Comparison of ENCODE assay signal across 19 mouse cellular contexts in genomic region chr7:101361021-101361420, GRCm38 (mm10). TPM values are rescaled to one million over a fixed set of nuclear protein-coding genes. Genes with fewer than 3 reads are reported as not detected.
DNase-seq lines count a peak whose midpoint lies in the region; ATAC-seq and TF ChIP-seq lines count a peak whose summit lies in the region.
"Had no signal": no experiment of that assay in that cellular context is flagged by ENCODE, and none has a peak within 500 bp of the region (broad histone marks: within the 10 kb centered on the region; RNA-seq: fewer than 3 reads in every experiment).

No protein-coding gene starts in this region.

- no peak overlapping the region for H3K9ac ChIP-seq in liver, embryonic 16.5 days (ENCODE audit: low read depth, low read length)
- no peak overlapping the region for H3K9ac ChIP-seq in MEL (ENCODE audit: control insufficient read depth, low read depth, low read length, poor library complexity, severe bottlenecking)
- H3K9ac ChIP-seq: midbrain, embryonic 15.5 days had no signal

- TF ChIP-seq POLR2A in MEL (IDR thresholded peaks at IDR 0.05; ENCODE audit: control insufficient read depth in 1 of 2, insufficient read depth in 1 of 2, low read depth in 1 of 2, low read length in 2 of 2, poor library complexity in 1 of 2), result no peak

- peaks cover 16% of the 10 kb centered on the region for H3K4me1 ChIP-seq in liver, embryonic 16.5 days (ENCODE audit: control insufficient read depth, low read depth, low read length)
- H3K4me1 ChIP-seq in MEL (ENCODE audit: control insufficient read depth in 1 of 2, insufficient read depth in 2 of 2, low read length in 2 of 2), result peaks cover 16 to 38% of the 10 kb centered on the region in 2 experiments
- peaks cover 17% of the 10 kb centered on the region for H3K4me1 ChIP-seq in embryonic facial prominence, embryonic 10.5 days
- H3K4me1 ChIP-seq: midbrain, embryonic 15.5 days had no signal

- DNase-seq in liver (no peak), MEL (ENCODE audit: low read depth, low spot score) (peak; percentile 34)
- DNase-seq in embryonic facial prominence, embryonic 10.5 days (ENCODE audit: low spot score), result no peak
- DNase-seq in heart, adult 18-20 months, result no peak
- DNase-seq in adrenal gland, adult 2 months, result no peak
- DNase-seq in c-Kit-positive CD71-positive TER-119-positive erythroid progenitor cells, embryonic 14.5 days (ENCODE audit: low spot score), result no peak
- DNase-seq: adrenal gland, postnatal 10 days; cerebellum, adult 11-12 months; cerebellum, postnatal 36 days; lung, adult 18-20 months; thymus, postnatal 36 days had no signal

- no peaks in the 10 kb centered on the region for H3K36me3 ChIP-seq in liver, embryonic 16.5 days (ENCODE audit: control insufficient read depth, insufficient read depth)
- peaks cover 0 to 22% of the 10 kb centered on the region in 2 experiments; a peak in 2 of 4 replicates for H3K36me3 ChIP-seq in MEL (ENCODE audit: control insufficient read depth in 1 of 2, insufficient read depth in 2 of 2, low read length in 2 of 2)
- no peaks in the 10 kb centered on the region for H3K36me3 ChIP-seq in embryonic facial prominence, embryonic 10.5 days (replicated peaks)
- H3K36me3 ChIP-seq: midbrain, embryonic 15.5 days had no signal

- no peak for TF ChIP-seq CTCF in MEL (IDR thresholded peaks at IDR 0.05 in 2 of 3, conservative IDR thresholded peaks at IDR 0.05 in 1 of 3; ENCODE audit: control insufficient read depth in 1 of 3, insufficient read depth in 1 of 3, low read depth in 2 of 3, low read length in 3 of 3, poor library complexity in 1 of 3, severe bottlenecking in 1 of 3)

- WGBS in liver, embryonic 16.5 days (ENCODE audit: insufficient replicate concordance), result 34% methylated on average over 4 of the region's 4 CpGs
- 80% methylated on average over 4 of the region's 4 CpGs for WGBS in embryonic facial prominence, embryonic 10.5 days

- no peaks in the 10 kb centered on the region for H3K9me3 ChIP-seq in liver, embryonic 16.5 days (replicated peaks; ENCODE audit: control insufficient read depth, low read length)
- H3K9me3 ChIP-seq in MEL (replicated peaks; ENCODE audit: insufficient read depth, low read length), result no peaks in the 10 kb centered on the region
- H3K9me3 ChIP-seq in embryonic facial prominence, embryonic 10.5 days, result no peaks in the 10 kb centered on the region
- H3K9me3 ChIP-seq: midbrain, embryonic 15.5 days had no signal

- H3K27me3 ChIP-seq in liver, embryonic 16.5 days (ENCODE audit: control insufficient read depth, insufficient read depth, low read depth, low read length), result no peaks in the 10 kb centered on the region
- no peaks in the 10 kb centered on the region for H3K27me3 ChIP-seq in MEL (ENCODE audit: control insufficient read depth in 1 of 2, insufficient read depth in 2 of 2, low read length in 2 of 2)
- no peaks in the 10 kb centered on the region for H3K27me3 ChIP-seq in embryonic facial prominence, embryonic 10.5 days (replicated peaks; ENCODE audit: low read depth, poor library complexity, severe bottlenecking)
- H3K27me3 ChIP-seq: midbrain, embryonic 15.5 days; Patski had no signal

- no peak for ATAC-seq in liver, embryonic 16.5 days (ENCODE audit: low read depth)
- ATAC-seq in megakaryocyte progenitor cell, adult 5-6 weeks (replicated peaks; ENCODE audit: poor library complexity), result peak; percentile 10
- ATAC-seq: midbrain, embryonic 15.5 days had no signal

- no peak overlapping the region; the same call in none of the 2 replicates for H3K27ac ChIP-seq in liver, embryonic 16.5 days (ENCODE audit: low read length)
- no peak overlapping the region for H3K27ac ChIP-seq in MEL (ENCODE audit: control insufficient read depth, low read depth, low read length)
- H3K27ac ChIP-seq in embryonic facial prominence, embryonic 10.5 days (replicated peaks), result 0 out of 2 replicates have a peak overlapping the region, but pooled peaks have one; percentile 7
- H3K27ac ChIP-seq: midbrain, embryonic 15.5 days had no signal

- no peak overlapping the region for H3K4me3 ChIP-seq in liver, embryonic 16.5 days (ENCODE audit: low read depth, low read length)
- H3K4me3 ChIP-seq in MEL (ENCODE audit: control insufficient read depth in 1 of 2, insufficient read depth in 1 of 2, low read depth in 2 of 2, low read length in 2 of 2), result no peak overlapping the region
- no peak overlapping the region for H3K4me3 ChIP-seq in embryonic facial prominence, embryonic 10.5 days
- H3K4me3 ChIP-seq: midbrain, embryonic 15.5 days; myocyte had no signal

- TF ChIP-seq EP300 in MEL (IDR thresholded peaks at IDR 0.05; ENCODE audit: low read depth in 1 of 2, low read length in 2 of 2), result no peak

- H3K4me2 ChIP-seq in liver, embryonic 16.5 days (ENCODE audit: low read depth, low read length), result peak overlapping the region; percentile 28; the same call in 1 of the 2 replicates
- H3K4me2 ChIP-seq: midbrain, embryonic 15.5 days had no signal

- H3K79me2 ChIP-seq in MEL (ENCODE audit: control insufficient read depth, insufficient read depth, low read length, poor library complexity), result no peaks in the 10 kb centered on the region; the same call in 1 of the 2 replicates

- TF ChIP-seq RAD21 in MEL (IDR thresholded peaks at IDR 0.05; ENCODE audit: low read depth, low read length), result no peak

TF ChIP-seq in MEL, 35 proteins besides CTCF, POLR2A, EP300 and RAD21 (continues in another document):
- TF ChIP-seq TAL1 (IDR thresholded peaks at IDR 0.05; ENCODE audit: low read length) (no peak), CHD1 (IDR thresholded peaks at IDR 0.05; ENCODE audit: low read depth, low read length) (no peak), ZC3H11A (IDR thresholded peaks at IDR 0.05; ENCODE audit: low read depth, low read length) (no peak), GABPA (IDR thresholded peaks at IDR 0.05; ENCODE audit: low read depth, low read length) (no peak), SIN3A (IDR thresholded peaks at IDR 0.05; ENCODE audit: low read length) (no peak), TCF12 (IDR thresholded peaks at IDR 0.05; ENCODE audit: low read depth, low read length) (no peak), NRF1 (IDR thresholded peaks at IDR 0.05; ENCODE audit: insufficient read depth, low read depth, low read length, poor library complexity, severe bottlenecking) (no peak), GATA1 (IDR thresholded peaks at IDR 0.05; ENCODE audit: low read depth, low read length) (no peak), MYC (IDR thresholded peaks at IDR 0.05; ENCODE audit: low read depth, low read length) (no peak), MAZ (IDR thresholded peaks at IDR 0.05; ENCODE audit: low read depth, low read length) (no peak), RCOR1 (IDR thresholded peaks at IDR 0.05; ENCODE audit: low read depth, low read length) (no peak)

RNA-seq across cellular contexts. Expression of gene Arap1, which starts 13.2 kb away (rescaled TPM):
- 17.3 and 22.5 TPM in 2 replicates for polyA plus RNA-seq in liver, embryonic 16.5 days (2015; fragmentation: Nextera tagmentation; extraction: Ambion mirVana)
- total RNA-seq in MEL (2012; rRNA removed), result 13.6 and 14.6 TPM in 2 replicates
- 10 to 100 TPM in 1 of 2 experiments, not detected in 1; 27.1 TPM for polyA plus RNA-seq in MEL (2012; ENCODE audit: insufficient read depth in 1 of 2, insufficient read length in 2 of 2, low read depth in 1 of 2, low replicate concordance in 2 of 2, missing spikeins in 1 of 2)
- polyA plus RNA-seq in embryonic facial prominence, embryonic 10.5 days (2016; fragmentation: Nextera tagmentation; extraction: Ambion mirVana), result 15.4 and 17.4 TPM in 2 replicates
- 34.3 and 41.2 TPM in 2 replicates for total RNA-seq in megakaryocyte progenitor cell, adult 5-6 weeks (2015)
- total RNA-seq in megakaryocyte progenitor cell, adult 5-6 weeks (2017), result 63.1 and 89.4 TPM in 2 replicates
- total RNA-seq in heart, adult 18-20 months (2021), result 10 to 100 TPM; 31.3 to 35.1 TPM
- total RNA-seq in adrenal gland, adult 2 months (2021), result 10 to 100 TPM; 31.2 to 49.8 TPM
- polyA plus RNA-seq in adrenal gland, adult 2 months (2012; rRNA removed), result 58.4 and 60.7 TPM in 2 replicates

RNA-seq across cellular contexts. Expression of gene Stard10, which starts 44.1 kb away (rescaled TPM):
- polyA plus RNA-seq in liver, embryonic 16.5 days (2015; fragmentation: Nextera tagmentation; extraction: Ambion mirVana), result 128 and 142 TPM in 2 replicates
- total RNA-seq in MEL (2012; rRNA removed), result 6.6 and 9.3 TPM in 2 replicates
- 10 to 100 TPM in 1 of 2 experiments, not detected in 1; 17.9 TPM for polyA plus RNA-seq in MEL (2012; ENCODE audit: insufficient read depth in 1 of 2, insufficient read length in 2 of 2, low read depth in 1 of 2, low replicate concordance in 2 of 2, missing spikeins in 1 of 2)
- 12.3 and 15.4 TPM in 2 replicates for polyA plus RNA-seq in embryonic facial prominence, embryonic 10.5 days (2016; fragmentation: Nextera tagmentation; extraction: Ambion mirVana)
- 50.4 and 59.3 TPM in 2 replicates for total RNA-seq in megakaryocyte progenitor cell, adult 5-6 weeks (2015)
- total RNA-seq in megakaryocyte progenitor cell, adult 5-6 weeks (2017), result 23.1 and 31.2 TPM in 2 replicates
- total RNA-seq in heart, adult 18-20 months (2021), result 10 to 100 TPM; 68.5 to 72.5 TPM
- total RNA-seq in adrenal gland, adult 2 months (2021), result 10 to 100 TPM; 29.9 to 78.1 TPM
- polyA plus RNA-seq in adrenal gland, adult 2 months (2012; rRNA removed), result 27.6 and 46.9 TPM in 2 replicates

RNA-seq across cellular contexts. Expression of gene Gm45837, which starts 49.7 kb away (rescaled TPM):
- polyA plus RNA-seq in liver, embryonic 16.5 days (2015; fragmentation: Nextera tagmentation; extraction: Ambion mirVana), result 4.0 TPM in 1 of 2 replicates, not detected in the other
- total RNA-seq in MEL (2012; rRNA removed), result not detected in 2 replicates
- 1 to 10 TPM in 1 of 2 experiments, not detected in 1; 1.2 TPM for polyA plus RNA-seq in MEL (2012; ENCODE audit: insufficient read depth in 1 of 2, insufficient read length in 2 of 2, low read depth in 1 of 2, low replicate concordance in 2 of 2, missing spikeins in 1 of 2)
- polyA plus RNA-seq in embryonic facial prominence, embryonic 10.5 days (2016; fragmentation: Nextera tagmentation; extraction: Ambion mirVana), result not detected in 2 replicates
- total RNA-seq in megakaryocyte progenitor cell, adult 5-6 weeks (2015), result not detected in 2 replicates
- not detected in 2 replicates for total RNA-seq in megakaryocyte progenitor cell, adult 5-6 weeks (2017)
- 1 to 10 TPM; 2.6 to 3.0 TPM for total RNA-seq in heart, adult 18-20 months (2021)
- not detected for total RNA-seq in adrenal gland, adult 2 months (2021)
- 0.29 and 0.93 TPM in 2 replicates for polyA plus RNA-seq in adrenal gland, adult 2 months (2012; rRNA removed)
- polyA plus RNA-seq: forebrain, embryonic 11.5 days; midbrain, embryonic 15.5 days; neural tube, embryonic 14.5 days; testis, adult 2 months had no signal

RNA-seq across cellular contexts. Expression of gene Atg16l2, which starts 59.0 kb away (rescaled TPM):
- polyA plus RNA-seq in liver, embryonic 16.5 days (2015; fragmentation: Nextera tagmentation; extraction: Ambion mirVana), result 7.2 and 7.6 TPM in 2 replicates
- total RNA-seq in MEL (2012; rRNA removed), result 7.1 and 7.9 TPM in 2 replicates
- 1 to 10 TPM in 1 of 2 experiments, not detected in 1; 8.8 TPM for polyA plus RNA-seq in MEL (2012; ENCODE audit: insufficient read depth in 1 of 2, insufficient read length in 2 of 2, low read depth in 1 of 2, low replicate concordance in 2 of 2, missing spikeins in 1 of 2)
- polyA plus RNA-seq in embryonic facial prominence, embryonic 10.5 days (2016; fragmentation: Nextera tagmentation; extraction: Ambion mirVana), result 13.1 and 15.1 TPM in 2 replicates
- 9.8 and 14.7 TPM in 2 replicates for total RNA-seq in megakaryocyte progenitor cell, adult 5-6 weeks (2015)
- 6.7 and 7.1 TPM in 2 replicates for total RNA-seq in megakaryocyte progenitor cell, adult 5-6 weeks (2017)
- 1 to 10 TPM; 5.5 to 7.4 TPM for total RNA-seq in heart, adult 18-20 months (2021)
- total RNA-seq in adrenal gland, adult 2 months (2021), result 10 to 100 TPM; 17.7 to 22.3 TPM
- 17.5 and 19.5 TPM in 2 replicates for polyA plus RNA-seq in adrenal gland, adult 2 months (2012; rRNA removed)
